Mouse (Mus musculus) midbrain, embryonic 16.5 days (tissue): Measurements from ENCODE around the gene Gm44805. TPM values are rescaled to one million over a fixed set of nuclear protein-coding genes. Genes with fewer than 3 reads are reported as not detected.
A peak's percentile ranks its signal among the peaks of the same experiment; 100 is the strongest.

ENCODE experiments used
- ATAC-seq: fragments of 200-750 bp; cut with Nextera tagmentation; 2 replicates; pipeline ENCODE4 v1.8.0; 2017; ENCODE audit warnings: moderate TSS enrichment
- H3K27ac ChIP-seq: fragments of 300-500 bp; sonication (generic); 2 replicates; pipeline ENCODE4 v1.5.1; 2014; ENCODE audit warnings: mild to moderate bottlenecking, low read length, mixed read lengths
- H3K27me3 ChIP-seq: fragments of 300-500 bp; sonication (generic); 2 replicates; pipeline ENCODE4 v1.6.1; 2014; ENCODE audit warnings: low read depth, low read length, mixed read lengths; ENCODE audit not compliant: control insufficient read depth, insufficient read depth
- H3K36me3 ChIP-seq: fragments of 300-500 bp; sonication (generic); 2 replicates; pipeline ENCODE4 v1.6.1; 2014; ENCODE audit warnings: mild to moderate bottlenecking, low read length, moderate library complexity, mixed read lengths; ENCODE audit not compliant: control insufficient read depth, insufficient read depth
- H3K4me1 ChIP-seq: fragments of 300-500 bp; sonication (generic); 2 replicates; pipeline ENCODE4 v1.6.1; 2014; ENCODE audit warnings: mild to moderate bottlenecking, low read length, mixed read lengths; ENCODE audit not compliant: control insufficient read depth, insufficient read depth
- H3K4me2 ChIP-seq: fragments of 300-500 bp; sonication (generic); 2 replicates; pipeline ENCODE4 v1.6.1; 2014; ENCODE audit warnings: mild to moderate bottlenecking, low read length, mixed read lengths
- H3K4me3 ChIP-seq: fragments of 300-500 bp; sonication (generic); 2 replicates; pipeline ENCODE4 v1.5.1; 2014; ENCODE audit warnings: low read depth, mild to moderate bottlenecking, low read length, moderate library complexity, mixed read lengths
- H3K9ac ChIP-seq: fragments of 300-500 bp; sonication (generic); 2 replicates; pipeline ENCODE4 v1.6.1; 2014; ENCODE audit warnings: low read depth, low read length, mixed read lengths
- H3K9me3 ChIP-seq: fragments of 300-500 bp; sonication (generic); replicated peaks from 2 replicates; pipeline ENCODE4 v1.6.1; 2014; ENCODE audit warnings: mild to moderate bottlenecking, low read length, mixed read lengths; ENCODE audit not compliant: control insufficient read depth, poor library complexity, severe bottlenecking
- WGBS: fragments of 180-500 bp; shearing (Covaris S2); extraction: QIAGEN DNeasy Blood & Tissue Kit; methylation state at CpG from one replicate; pipeline ENCODE4 v1.1.7; 2014; 5-methylcytosine and 5-hydroxymethylcytosine counted together
- polyA plus RNA-seq: library from polyadenylated mRNA; unstranded; fragments of >200 nt; fragmentation: Nextera tagmentation; extraction: Ambion mirVana; gene quantifications from 2 replicates; pipeline ENCODE4 v1.2.1, GENCODE M21; 2015

The Gm44805 gene
- polyA plus RNA-seq, 1 experiment from 2014 or later, result not detected

DNA sequence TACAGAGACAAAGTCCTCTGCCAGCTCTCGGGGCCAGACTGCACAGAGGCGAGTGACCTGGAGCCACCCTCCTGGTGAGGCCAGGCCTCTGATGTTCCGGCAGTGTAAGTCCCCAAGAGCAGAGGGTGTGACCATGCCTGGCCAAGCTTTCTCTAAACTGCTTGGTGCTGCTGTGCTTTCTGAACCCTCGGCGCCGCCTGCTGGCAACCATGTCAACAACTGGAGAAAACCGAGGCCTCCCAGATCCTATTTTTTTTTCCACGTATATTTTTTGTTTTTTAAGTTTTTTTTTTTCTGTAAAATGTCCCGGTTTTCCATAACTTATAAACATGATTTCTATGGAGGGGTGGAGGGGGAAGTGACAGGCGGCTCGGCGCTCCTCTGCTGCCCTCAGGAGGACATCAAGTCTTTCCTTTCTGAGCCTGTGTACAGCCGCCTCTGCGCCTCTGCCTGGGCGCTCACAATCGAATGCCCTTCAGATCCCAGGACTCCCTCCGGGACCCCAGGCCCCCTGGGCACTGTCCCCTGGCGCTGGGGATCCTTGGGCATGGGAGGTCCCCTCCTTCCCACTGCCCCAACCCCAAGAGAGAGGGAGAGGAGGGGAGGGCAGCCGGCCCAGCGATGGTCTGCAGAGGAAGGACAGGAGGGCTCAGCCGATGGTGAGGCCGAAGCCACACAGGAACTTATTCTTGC, 20.0 kb upstream of the Gm44805 start:
- Histone ChIP-seq H3K4me3 (no peak overlapping the region), H3K9ac (peak overlapping the region; percentile 40; the same call in 1 of the 2 replicates), H3K36me3 (peaks cover 4% of the 10 kb centered on the region; the same call in 1 of the 2 replicates), H3K9me3 (no peaks in the 10 kb centered on the region), H3K4me1 (peaks cover 16% of the 10 kb centered on the region; the same call in 1 of the 2 replicates), H3K27ac (peak overlapping the region; percentile 24; the same call in 1 of the 2 replicates), H3K27me3 (no peaks in the 10 kb centered on the region), H3K4me2 (no peak overlapping the region)
- 28% methylated on average over 22 of the region's 22 CpGs for WGBS
- peak; percentile 49 for ATAC-seq

DNA sequence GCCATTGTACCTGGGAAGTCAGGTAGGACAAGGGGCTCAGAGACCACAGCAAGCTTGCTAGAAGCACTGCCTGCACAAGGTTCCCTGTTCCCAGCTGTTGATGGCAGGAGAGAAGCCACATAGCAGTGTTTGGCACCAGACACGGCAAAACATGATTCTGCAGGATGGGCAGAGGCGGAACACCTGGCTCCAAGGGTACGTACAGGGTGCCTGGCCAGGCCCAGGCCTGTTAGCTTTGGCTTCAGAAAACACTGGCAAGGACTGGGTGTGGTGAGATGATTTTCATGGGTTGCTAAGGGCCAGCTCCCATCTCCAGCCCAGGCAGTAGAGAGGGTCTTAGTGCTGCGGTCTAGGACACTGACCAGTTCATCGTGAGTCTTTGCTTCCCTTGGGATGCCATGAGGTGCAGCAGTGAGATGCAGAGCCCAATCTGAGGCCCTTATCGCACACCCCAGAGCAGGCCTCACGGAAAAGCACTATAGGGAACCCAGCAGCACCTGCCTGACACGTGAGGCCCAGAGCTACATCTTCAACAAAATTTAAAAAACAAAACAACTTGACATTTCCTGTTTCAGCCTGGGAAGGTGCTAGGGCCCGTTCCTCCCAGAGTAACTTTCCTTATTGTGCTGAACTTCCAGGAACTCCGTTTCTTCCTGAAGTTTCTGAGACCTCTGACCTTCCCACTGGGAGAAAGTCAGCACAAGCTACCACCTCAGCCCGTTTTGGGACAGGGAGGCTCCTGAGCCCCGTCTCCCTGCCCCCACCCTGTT, 19.3 kb upstream of the Gm44805 start:
- no peaks in the 10 kb centered on the region for H3K9me3 ChIP-seq
- H3K4me3 ChIP-seq, result no peak overlapping the region
- H3K9ac ChIP-seq, result no peak overlapping the region
- no peak overlapping the region for H3K4me2 ChIP-seq
- no peak for ATAC-seq
- H3K36me3 ChIP-seq, result peaks cover 3% of the 10 kb centered on the region; the same call in 1 of the 2 replicates
- 63% methylated on average over 12 of the region's 12 CpGs for WGBS
- H3K27ac ChIP-seq, result no peak overlapping the region
- no peaks in the 10 kb centered on the region for H3K27me3 ChIP-seq
- H3K4me1 ChIP-seq, result peaks cover 16% of the 10 kb centered on the region; the same call in 1 of the 2 replicates

DNA sequence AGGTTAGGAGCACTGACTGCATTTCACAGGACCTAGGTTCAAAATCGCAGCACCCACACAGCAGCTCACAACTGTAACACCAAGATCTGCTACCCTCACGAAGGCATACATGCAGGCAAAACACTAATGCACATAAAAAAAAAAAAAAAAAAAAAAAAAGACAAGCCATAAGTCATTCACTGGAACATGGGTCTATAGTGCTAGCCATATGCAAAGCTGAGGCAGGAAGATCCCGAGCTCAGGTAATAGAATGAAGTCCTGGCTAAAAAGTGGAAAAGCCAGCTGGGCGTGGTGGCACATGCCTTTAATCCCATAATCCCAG, 18.6 kb upstream of the Gm44805 start:
- Histone ChIP-seq H3K4me2 (no peak overlapping the region), H3K9me3 (no peaks in the 10 kb centered on the region), H3K27ac (no peak overlapping the region), H3K36me3 (peaks cover 3% of the 10 kb centered on the region; the same call in 1 of the 2 replicates), H3K27me3 (no peaks in the 10 kb centered on the region), H3K4me1 (peaks cover 16% of the 10 kb centered on the region; the same call in 1 of the 2 replicates), H3K9ac (no peak overlapping the region), H3K4me3 (no peak overlapping the region)
- no peak for ATAC-seq
- 76% methylated on average over 4 of the region's 4 CpGs for WGBS

DNA sequence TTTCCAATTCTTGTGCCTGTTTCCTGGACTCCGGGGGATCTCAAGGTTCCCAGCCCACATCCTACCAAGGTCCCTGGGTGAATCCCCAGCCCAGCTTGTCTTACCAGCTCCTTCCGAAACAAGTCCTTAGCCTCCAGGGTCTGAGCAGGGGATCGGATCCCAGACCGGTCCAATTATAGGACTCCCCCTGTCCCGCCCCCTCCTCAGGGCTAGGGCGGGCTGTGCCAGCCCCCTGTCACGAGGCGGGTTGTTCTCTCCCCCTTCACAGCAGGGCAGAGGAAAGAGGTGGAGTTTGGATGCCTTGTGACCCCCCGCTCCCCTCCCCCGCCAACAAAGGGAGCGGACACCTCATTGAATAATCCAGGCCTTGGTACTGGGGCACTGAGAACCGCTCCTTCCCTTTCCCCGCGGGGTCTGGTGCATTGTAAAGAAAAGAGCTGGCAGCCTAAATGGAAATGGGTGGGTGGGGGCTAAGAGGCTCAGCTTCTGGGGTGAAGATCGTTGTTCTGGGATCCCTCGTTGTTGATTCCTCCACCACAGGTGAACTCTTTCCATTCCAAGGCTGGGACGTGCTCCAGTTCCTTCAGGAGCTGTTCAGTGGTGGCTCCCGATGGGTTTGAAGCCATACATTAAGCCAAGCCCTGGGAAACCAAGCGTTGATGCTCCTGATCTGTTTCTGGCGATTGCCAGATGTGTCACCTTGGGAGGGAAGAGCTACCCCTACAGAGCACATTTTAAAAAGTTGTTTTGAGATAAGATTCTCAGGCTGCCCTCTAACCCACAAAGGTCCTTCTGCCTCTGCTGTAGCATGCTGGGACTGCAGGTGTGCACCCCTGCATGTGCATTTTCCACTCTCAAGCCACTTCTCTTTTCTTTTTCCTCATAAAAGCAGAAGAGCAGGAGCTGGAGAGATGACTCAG, 17.9 kb upstream of the Gm44805 start, which contains the start of gene Apoe:
Apoe (minus strand) TSS at position 282 of the 920 bp plus-strand sequence.
- peaks cover 3% of the 10 kb centered on the region; the same call in 1 of the 2 replicates for H3K36me3 ChIP-seq
- no peaks in the 10 kb centered on the region for H3K9me3 ChIP-seq
- 1% methylated on average over 16 of the region's 20 CpGs for WGBS
- peak within 1 kb of the TSS; percentile 29; the same call in 1 of the 2 replicates for H3K27ac ChIP-seq
- peak within 1 kb of the TSS; percentile 35 for H3K4me3 ChIP-seq
- peaks cover 16% of the 10 kb centered on the region; the same call in 1 of the 2 replicates for H3K4me1 ChIP-seq
- H3K27me3 ChIP-seq, result no peaks in the 10 kb centered on the region
- peak within 1 kb of the TSS; percentile 57 for H3K9ac ChIP-seq
- peak; percentile 68 for ATAC-seq
- H3K4me2 ChIP-seq, result peak within 1 kb of the TSS; percentile 54

DNA sequence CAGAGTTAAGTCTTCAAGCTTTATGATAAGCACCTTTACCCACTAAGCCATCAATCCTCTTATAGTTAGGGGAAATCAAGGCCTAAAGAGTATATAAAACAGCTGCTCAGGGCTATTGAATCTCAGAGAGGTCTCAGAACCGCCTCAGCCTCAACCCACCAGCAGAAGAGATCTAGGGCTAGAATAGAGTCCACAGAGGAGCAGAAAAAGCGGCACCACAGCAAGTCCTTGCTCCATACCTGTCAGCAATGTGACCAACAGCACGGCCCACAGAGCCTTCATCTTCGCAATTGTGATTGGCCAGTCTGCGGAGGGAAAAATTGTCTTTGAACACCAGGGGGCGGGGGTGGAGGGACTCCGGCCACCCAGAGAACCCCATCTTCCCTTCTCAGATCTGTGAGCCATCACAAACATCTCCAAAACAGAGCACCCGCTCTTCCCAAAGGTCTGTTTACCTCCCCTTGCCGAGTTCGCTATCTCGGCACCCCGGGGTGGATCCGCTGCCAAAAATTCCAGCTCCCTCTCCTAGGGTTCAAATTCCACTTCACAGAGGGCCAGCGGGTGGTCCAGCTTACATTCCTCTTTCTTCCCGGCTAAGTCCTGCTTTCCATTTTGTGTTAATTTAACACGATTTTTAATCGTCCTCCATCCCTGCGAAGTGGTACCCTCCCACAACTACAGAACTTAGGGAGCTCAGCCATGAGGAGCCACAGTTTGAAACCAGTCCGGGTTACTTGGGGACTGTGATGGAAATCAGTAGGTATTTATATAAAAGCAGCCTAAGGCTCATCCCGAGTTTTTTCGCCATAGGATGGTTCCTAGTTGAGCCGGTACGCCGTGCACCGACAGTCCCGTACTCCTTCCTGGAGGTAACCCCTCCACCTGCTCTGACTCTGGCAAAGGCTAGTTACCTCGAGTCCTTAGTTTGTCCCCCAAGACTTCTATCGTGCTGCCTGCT, 17.0 kb upstream of the Gm44805 start:
- Histone ChIP-seq H3K27me3 (no peaks in the 10 kb centered on the region), H3K27ac (peak overlapping the region; percentile 29; the same call in 1 of the 2 replicates), H3K4me2 (peak overlapping the region; percentile 54), H3K9me3 (no peaks in the 10 kb centered on the region), H3K9ac (peak overlapping the region; percentile 57), H3K36me3 (peaks cover 3% of the 10 kb centered on the region; the same call in 1 of the 2 replicates), H3K4me1 (peaks cover 16% of the 10 kb centered on the region; the same call in 1 of the 2 replicates), H3K4me3 (peak overlapping the region; percentile 35)
- ATAC-seq, result no peak
- 2% methylated on average over 28 of the region's 28 CpGs for WGBS

DNA sequence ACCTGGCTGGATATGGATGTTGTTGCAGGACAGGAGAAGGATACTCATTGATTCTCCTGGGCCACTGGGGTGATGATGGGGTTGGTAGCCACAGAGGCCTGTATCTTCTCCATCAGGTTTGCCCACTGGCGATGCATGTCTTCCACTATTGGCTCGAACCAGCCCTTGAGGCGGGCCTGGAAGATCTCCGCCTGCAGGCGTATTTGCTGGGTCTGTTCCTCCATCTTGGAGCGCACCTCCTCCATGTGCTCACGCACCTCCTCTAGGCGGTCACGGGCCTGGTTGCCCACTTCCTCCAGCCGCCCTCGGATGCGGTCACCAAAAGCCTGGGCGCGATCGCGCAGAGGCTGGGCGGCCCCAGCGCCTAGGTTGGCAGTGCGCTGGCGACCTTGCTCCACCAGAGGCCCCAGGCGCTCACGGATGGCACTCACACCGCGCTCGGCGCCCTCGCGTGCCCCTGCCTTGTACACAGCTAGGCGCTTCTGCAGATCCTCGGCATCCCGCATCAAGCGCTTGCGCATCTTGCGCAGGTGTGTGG, 15.2 kb upstream of the Gm44805 start:
- Histone ChIP-seq H3K36me3 (peaks cover 3% of the 10 kb centered on the region; the same call in 1 of the 2 replicates), H3K9ac (no peak overlapping the region), H3K4me1 (peaks cover 16% of the 10 kb centered on the region; the same call in 1 of the 2 replicates), H3K9me3 (no peaks in the 10 kb centered on the region), H3K27ac (no peak overlapping the region), H3K4me3 (no peak overlapping the region), H3K27me3 (no peaks in the 10 kb centered on the region), H3K4me2 (no peak overlapping the region)
- 95% methylated on average over 34 of the region's 34 CpGs for WGBS
- no peak for ATAC-seq

DNA sequence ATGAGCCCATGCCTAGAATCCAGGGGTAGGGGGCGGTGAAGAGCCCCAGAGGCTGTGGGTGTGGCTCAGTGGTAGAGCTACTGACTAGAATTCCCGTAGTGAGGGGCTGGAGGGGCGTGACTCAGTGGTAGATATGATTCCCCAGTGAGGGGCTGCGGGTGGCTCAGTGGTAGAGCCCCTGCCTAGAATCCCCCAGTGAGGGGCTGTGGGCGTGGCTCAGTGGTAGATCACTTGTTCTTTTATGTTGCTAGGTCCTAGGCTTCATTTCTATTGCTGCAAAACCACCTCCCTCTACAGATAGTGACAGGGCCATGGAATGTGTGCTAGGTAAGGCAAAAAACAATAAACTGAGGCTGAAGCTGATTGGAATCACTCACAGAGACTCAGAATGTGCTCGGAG, 14.7 kb upstream of the Gm44805 start:
- H3K27ac ChIP-seq, result no peak overlapping the region
- ATAC-seq, result no peak
- H3K27me3 ChIP-seq, result no peaks in the 10 kb centered on the region
- H3K4me2 ChIP-seq, result no peak overlapping the region
- no peak overlapping the region for H3K9ac ChIP-seq
- H3K36me3 ChIP-seq, result peaks cover 3% of the 10 kb centered on the region; the same call in 1 of the 2 replicates
- no peaks in the 10 kb centered on the region for H3K9me3 ChIP-seq
- WGBS, result 84% methylated on average over 6 of the region's 6 CpGs
- peaks cover 16% of the 10 kb centered on the region; the same call in 1 of the 2 replicates for H3K4me1 ChIP-seq
- no peak overlapping the region for H3K4me3 ChIP-seq
